In the genomic region with DNA sequence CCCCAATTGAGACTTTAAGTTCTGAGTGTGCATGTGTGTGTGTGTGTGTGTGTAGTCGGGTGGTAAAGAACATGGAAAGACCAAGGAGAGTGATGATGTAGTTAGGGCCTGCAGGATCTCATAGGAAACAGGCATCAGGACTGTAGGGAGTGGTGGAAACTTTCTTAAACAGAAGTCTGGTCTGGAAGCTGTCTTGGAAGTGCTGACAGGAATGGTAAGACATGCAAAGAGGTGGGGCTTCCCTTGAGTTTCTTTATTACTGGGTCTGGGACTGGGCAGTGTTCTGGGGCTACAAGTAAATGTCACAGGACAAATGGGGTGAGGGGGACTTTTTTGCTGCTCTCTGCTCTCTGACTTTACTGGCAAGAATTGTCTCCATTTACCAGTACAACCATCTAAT, we compare ENCODE assay signal across 26 mouse cellular contexts. TPM values are rescaled to one million over a fixed set of nuclear protein-coding genes. Genes with fewer than 3 reads are reported as not detected.
DNase-seq lines count a peak whose midpoint lies in the region; ATAC-seq lines count a peak whose summit lies in the region.
"Had no signal": no experiment of that assay in that cellular context is flagged by ENCODE, and none has a peak within 500 bp of the region (broad histone marks: within the 10 kb centered on the region; RNA-seq: fewer than 3 reads in every experiment).

No protein-coding gene starts in this region.

- H3K4me3 ChIP-seq in heart, embryonic 10.5 days: no peak overlapping the region
- no peak overlapping the region for H3K4me3 ChIP-seq in heart, embryonic 15.5 days
- H3K4me3 ChIP-seq in intestine, embryonic 14.5 days (ENCODE audit: low read depth, low read length): no peak overlapping the region
- no peak overlapping the region for H3K4me3 ChIP-seq in intestine, embryonic 16.5 days (ENCODE audit: low read length)
- H3K4me3 ChIP-seq: embryonic facial prominence, embryonic 12.5 days; forebrain, embryonic 15.5 days; heart, embryonic 13.5 days; hindbrain, embryonic 12.5 days had no signal

- DNase-seq in heart, embryonic 10.5 days (ENCODE audit: low spot score): peak; percentile 82
- DNase-seq in heart, adult 18-20 months: no peak
- no peak for DNase-seq in heart, adult 11 months
- no peak for DNase-seq in intestine, embryonic 14.5 days (ENCODE audit: low spot score)
- peak; percentile 36 for DNase-seq in 416B (ENCODE audit: low read depth)
- DNase-seq in layer of hippocampus, postnatal 25 days (ENCODE audit: extremely low spot score in 1 of 2, low spot score in 1 of 2): no peak
- DNase-seq: adrenal gland, adult 8-10 months; adrenal gland, postnatal 36 days; cerebellum, adult 2 months; cerebellum, postnatal 10 days; embryo, embryonic 11 days; gastrocnemius, postnatal 10 days; kidney, adult 18-20 months had no signal

- no peak overlapping the region for H3K9ac ChIP-seq in heart, embryonic 15.5 days
- H3K9ac ChIP-seq in intestine, embryonic 14.5 days (ENCODE audit: low read length): no peak overlapping the region
- H3K9ac ChIP-seq in intestine, embryonic 16.5 days (ENCODE audit: low read depth, low read length): no peak overlapping the region
- H3K9ac ChIP-seq: embryonic facial prominence, embryonic 12.5 days; forebrain, embryonic 15.5 days; heart, embryonic 13.5 days; hindbrain, embryonic 12.5 days had no signal

- H3K9me3 ChIP-seq in heart, embryonic 10.5 days: no peaks in the 10 kb centered on the region
- no peaks in the 10 kb centered on the region for H3K9me3 ChIP-seq in heart, embryonic 15.5 days (replicated peaks)
- H3K9me3 ChIP-seq in intestine, embryonic 14.5 days (ENCODE audit: control insufficient read depth, low read length): no peaks in the 10 kb centered on the region
- H3K9me3 ChIP-seq in intestine, embryonic 16.5 days (ENCODE audit: control insufficient read depth, low read length): no peaks in the 10 kb centered on the region
- H3K9me3 ChIP-seq: embryonic facial prominence, embryonic 12.5 days; forebrain, embryonic 15.5 days; heart, embryonic 13.5 days; hindbrain, embryonic 12.5 days had no signal

- 19% methylated on average over 1 of the region's 1 CpGs for WGBS in heart, embryonic 10.5 days
- WGBS in heart, embryonic 15.5 days: 33% methylated on average over 1 of the region's 1 CpGs
- 40% methylated on average over 1 of the region's 1 CpGs for WGBS in intestine, embryonic 14.5 days
- 41% methylated on average over 1 of the region's 1 CpGs for WGBS in intestine, embryonic 16.5 days

- peaks cover 9% of the 10 kb centered on the region; the same call in 1 of the 2 replicates for H3K4me1 ChIP-seq in heart, embryonic 10.5 days
- 0 out of 2 replicates have a peak, but pooled peaks cover 2% of the 10 kb centered on the region for H3K4me1 ChIP-seq in heart, embryonic 15.5 days (replicated peaks)
- H3K4me1 ChIP-seq in intestine, embryonic 14.5 days (replicated peaks; ENCODE audit: control insufficient read depth, insufficient read depth, low read length): no peaks in the 10 kb centered on the region
- no peaks in the 10 kb centered on the region for H3K4me1 ChIP-seq in intestine, embryonic 16.5 days (ENCODE audit: control insufficient read depth, insufficient read depth, low read length)
- H3K4me1 ChIP-seq: embryonic facial prominence, embryonic 12.5 days; forebrain, embryonic 15.5 days; hindbrain, embryonic 12.5 days had no signal

- ATAC-seq in heart, embryonic 15.5 days (replicated peaks; ENCODE audit: insufficient number of reproducible peaks, insufficient read depth, low FRiP score, low read depth): 0 out of 2 replicates have a peak, but pooled peaks have one; percentile 43
- peak; percentile 72; the same call in 1 of the 2 replicates for ATAC-seq in intestine, embryonic 14.5 days (replicated peaks; ENCODE audit: low FRiP score, low TSS enrichment, low read depth)
- ATAC-seq in intestine, embryonic 16.5 days: no peak
- ATAC-seq: forebrain, embryonic 15.5 days; hindbrain, embryonic 16.5 days; inflammation-experienced regulatory T-cells, adult 6 months had no signal

- H3K27me3 ChIP-seq in heart, embryonic 10.5 days (ENCODE audit: insufficient read depth, poor library complexity, severe bottlenecking): no peaks in the 10 kb centered on the region; the same call in 1 of the 2 replicates
- no peaks in the 10 kb centered on the region for H3K27me3 ChIP-seq in heart, embryonic 15.5 days
- no peaks in the 10 kb centered on the region for H3K27me3 ChIP-seq in intestine, embryonic 14.5 days (replicated peaks; ENCODE audit: control insufficient read depth, insufficient read depth, low read length)
- no peaks in the 10 kb centered on the region for H3K27me3 ChIP-seq in intestine, embryonic 16.5 days (replicated peaks; ENCODE audit: control insufficient read depth, insufficient read depth, low read length)
- H3K27me3 ChIP-seq: embryonic facial prominence, embryonic 12.5 days; forebrain, embryonic 15.5 days; heart, embryonic 13.5 days had no signal

- H3K27ac ChIP-seq in heart, embryonic 10.5 days: no peak overlapping the region
- no peak overlapping the region; the same call in 1 of the 2 replicates for H3K27ac ChIP-seq in heart, embryonic 15.5 days
- H3K27ac ChIP-seq in intestine, embryonic 14.5 days (ENCODE audit: low read depth): no peak overlapping the region
- no peak overlapping the region for H3K27ac ChIP-seq in intestine, embryonic 16.5 days (ENCODE audit: low read length)
- H3K27ac ChIP-seq: embryonic facial prominence, embryonic 12.5 days; forebrain, embryonic 15.5 days; heart, embryonic 13.5 days; hindbrain, embryonic 12.5 days had no signal

- no peak overlapping the region for H3K4me2 ChIP-seq in heart, embryonic 15.5 days
- H3K4me2 ChIP-seq in intestine, embryonic 14.5 days (ENCODE audit: low read length): no peak overlapping the region
- H3K4me2 ChIP-seq in intestine, embryonic 16.5 days (ENCODE audit: low read depth, low read length): no peak overlapping the region
- H3K4me2 ChIP-seq: embryonic facial prominence, embryonic 12.5 days; forebrain, embryonic 15.5 days; heart, embryonic 13.5 days; hindbrain, embryonic 12.5 days had no signal

- H3K36me3 ChIP-seq in heart, embryonic 10.5 days: no peaks in the 10 kb centered on the region
- no peaks in the 10 kb centered on the region for H3K36me3 ChIP-seq in heart, embryonic 15.5 days
- H3K36me3 ChIP-seq in intestine, embryonic 14.5 days (ENCODE audit: control insufficient read depth, insufficient read depth, low read length): no peaks in the 10 kb centered on the region
- H3K36me3 ChIP-seq in intestine, embryonic 16.5 days (ENCODE audit: control insufficient read depth, insufficient read depth, low read length): no peaks in the 10 kb centered on the region
- H3K36me3 ChIP-seq: embryonic facial prominence, embryonic 12.5 days; forebrain, embryonic 15.5 days; heart, embryonic 13.5 days; hindbrain, embryonic 12.5 days had no signal

RNA-seq across cellular contexts. Expression of a gene that starts 4.8 kb away (rescaled TPM):
- polyA plus RNA-seq in heart, embryonic 10.5 days (2016; fragmentation: Nextera tagmentation; extraction: Ambion mirVana): 0.30 and 0.33 TPM in 2 replicates
- not detected for total RNA-seq in heart, adult 18-20 months (2021)
- polyA plus RNA-seq in heart, embryonic 15.5 days (2015; fragmentation: Nextera tagmentation; extraction: Ambion mirVana): 0.19 and 0.33 TPM in 2 replicates
- polyA plus RNA-seq in intestine, embryonic 14.5 days (2014; fragmentation: Nextera tagmentation; extraction: Ambion mirVana): not detected in 2 replicates
- 0.20 and 0.76 TPM in 2 replicates for polyA plus RNA-seq in intestine, embryonic 16.5 days (2015; fragmentation: Nextera tagmentation; extraction: Ambion mirVana)
- total RNA-seq in layer of hippocampus, postnatal 25 days (2021): not detected
- total RNA-seq: adrenal gland, adult 8-10 months; adrenal gland, postnatal 36 days; ES-E14 had no signal
- polyA plus RNA-seq: cerebellum, adult 2 months; embryonic facial prominence, embryonic 12.5 days; forebrain, embryonic 11.5 days; forebrain, embryonic 15.5 days; hindbrain, embryonic 12.5 days; inflammation-experienced regulatory T-cells, adult 6 months; kidney, embryonic 14.5 days had no signal

RNA-seq across cellular contexts. Expression of a gene that starts 12.5 kb away (rescaled TPM):
- not detected in 2 replicates for polyA plus RNA-seq in heart, embryonic 10.5 days (2016; fragmentation: Nextera tagmentation; extraction: Ambion mirVana)
- not detected for total RNA-seq in heart, adult 18-20 months (2021)
- polyA plus RNA-seq in heart, embryonic 15.5 days (2015; fragmentation: Nextera tagmentation; extraction: Ambion mirVana): 0.52 and 0.94 TPM in 2 replicates
- polyA plus RNA-seq in intestine, embryonic 14.5 days (2014; fragmentation: Nextera tagmentation; extraction: Ambion mirVana): 1.5 and 1.8 TPM in 2 replicates
- 0.65 and 0.83 TPM in 2 replicates for polyA plus RNA-seq in intestine, embryonic 16.5 days (2015; fragmentation: Nextera tagmentation; extraction: Ambion mirVana)
- not detected for total RNA-seq in layer of hippocampus, postnatal 25 days (2021)
- total RNA-seq: adrenal gland, adult 8-10 months; adrenal gland, postnatal 36 days; gastrocnemius, postnatal 4 days had no signal
- polyA plus RNA-seq: cerebellum, adult 2 months; embryonic facial prominence, embryonic 12.5 days; forebrain, embryonic 11.5 days; frontal cortex, adult 2 months; heart, embryonic 13.5 days; hindbrain, embryonic 12.5 days; hindbrain, embryonic 16.5 days; inflammation-experienced regulatory T-cells, adult 6 months had no signal

RNA-seq across cellular contexts. Expression of a gene that starts 22.8 kb away (rescaled TPM):
- polyA plus RNA-seq in heart, embryonic 10.5 days (2016; fragmentation: Nextera tagmentation; extraction: Ambion mirVana): not detected in 2 replicates
- total RNA-seq in heart, adult 18-20 months (2021): not detected
- polyA plus RNA-seq in heart, embryonic 15.5 days (2015; fragmentation: Nextera tagmentation; extraction: Ambion mirVana): not detected in 2 replicates
- polyA plus RNA-seq in intestine, embryonic 14.5 days (2014; fragmentation: Nextera tagmentation; extraction: Ambion mirVana): not detected in 2 replicates
- polyA plus RNA-seq in intestine, embryonic 16.5 days (2015; fragmentation: Nextera tagmentation; extraction: Ambion mirVana): not detected in 2 replicates
- not detected for total RNA-seq in layer of hippocampus, postnatal 25 days (2021)
- total RNA-seq: adrenal gland, adult 8-10 months; adrenal gland, postnatal 36 days; gastrocnemius, postnatal 10 days; gastrocnemius, postnatal 4 days had no signal
- polyA plus RNA-seq: cerebellum, adult 2 months; embryonic facial prominence, embryonic 12.5 days; forebrain, embryonic 11.5 days; forebrain, embryonic 15.5 days; heart, embryonic 13.5 days; hindbrain, embryonic 12.5 days; hindbrain, embryonic 16.5 days; inflammation-experienced regulatory T-cells, adult 6 months; kidney, embryonic 14.5 days had no signal

RNA-seq across cellular contexts. Expression of a gene that starts 34.8 kb away (rescaled TPM):
- polyA plus RNA-seq in heart, embryonic 10.5 days (2016; fragmentation: Nextera tagmentation; extraction: Ambion mirVana): 0.48 TPM in 1 of 2 replicates, not detected in the other
- not detected for total RNA-seq in heart, adult 18-20 months (2021)
- polyA plus RNA-seq in heart, embryonic 15.5 days (2015; fragmentation: Nextera tagmentation; extraction: Ambion mirVana): not detected in 2 replicates
- polyA plus RNA-seq in intestine, embryonic 14.5 days (2014; fragmentation: Nextera tagmentation; extraction: Ambion mirVana): not detected in 2 replicates
- polyA plus RNA-seq in intestine, embryonic 16.5 days (2015; fragmentation: Nextera tagmentation; extraction: Ambion mirVana): not detected in 2 replicates
- total RNA-seq in layer of hippocampus, postnatal 25 days (2021): not detected
- total RNA-seq: adrenal gland, adult 8-10 months; adrenal gland, postnatal 36 days; gastrocnemius, postnatal 10 days; gastrocnemius, postnatal 4 days had no signal
- polyA plus RNA-seq: cerebellum, adult 2 months; embryonic facial prominence, embryonic 12.5 days; forebrain, embryonic 11.5 days; forebrain, embryonic 15.5 days; heart, embryonic 13.5 days; hindbrain, embryonic 12.5 days; hindbrain, embryonic 16.5 days; inflammation-experienced regulatory T-cells, adult 6 months; kidney, embryonic 14.5 days had no signal

RNA-seq across cellular contexts. Expression of a gene that starts 35.5 kb away (rescaled TPM):
- polyA plus RNA-seq in heart, embryonic 10.5 days (2016; fragmentation: Nextera tagmentation; extraction: Ambion mirVana): not detected in 2 replicates
- total RNA-seq in heart, adult 18-20 months (2021): 1 to 10 TPM; 1.3 to 1.6 TPM
- 0.75 and 0.88 TPM in 2 replicates for polyA plus RNA-seq in heart, embryonic 15.5 days (2015; fragmentation: Nextera tagmentation; extraction: Ambion mirVana)
- 0.22 TPM in 1 of 2 replicates, not detected in the other for polyA plus RNA-seq in intestine, embryonic 14.5 days (2014; fragmentation: Nextera tagmentation; extraction: Ambion mirVana)
- polyA plus RNA-seq in intestine, embryonic 16.5 days (2015; fragmentation: Nextera tagmentation; extraction: Ambion mirVana): 0.55 and 0.69 TPM in 2 replicates
- total RNA-seq in layer of hippocampus, postnatal 25 days (2021): 1 to 10 TPM in 1 of 2 experiments, not detected in 1; 1.1 TPM
- total RNA-seq: ES-E14 had no signal
- polyA plus RNA-seq: cerebellum, adult 2 months; embryonic facial prominence, embryonic 12.5 days; forebrain, embryonic 11.5 days; forebrain, embryonic 15.5 days; hindbrain, embryonic 12.5 days; hindbrain, embryonic 16.5 days; inflammation-experienced regulatory T-cells, adult 6 months; kidney, embryonic 14.5 days had no signal

Comparison
In these comparisons a context has a peak if more than half of its experiments do, and no peak if none do; other contexts are left out.
1. DNase-seq: peak in heart, embryonic 10.5 days (single experiment) and 416B (single experiment); none in heart, adult 18-20 months (0 of 2), heart, adult 11 months (single experiment), intestine, embryonic 14.5 days (single experiment) and layer of hippocampus, postnatal 25 days (0 of 2).